Mouse (Mus musculus) bone marrow macrophage, adult 2 months (primary cell): ENCODE data around the gene Macrod2.

Source experiments
- CTCF ChIP-seq: IDR thresholded peaks from 2 replicates; pipeline ENCODE4 v1.5.1; 2012; ENCODE audit warnings: low read depth, mild to moderate bottlenecking, low read length, moderate library complexity
- POLR2A ChIP-seq: IDR thresholded peaks from 2 replicates; pipeline ENCODE4 v1.6.1; 2012; ENCODE audit warnings: mild to moderate bottlenecking, low read depth, low read length, borderline replicate concordance

- TF ChIP-seq CTCF (no peak), POLR2A (no peak)
These were observed 869.5 kb downstream of the Macrod2 start for GRCm38 (mm10) chr2:141264582-141264981.
